Mouse (Mus musculus) cerebellum, adult 2 months (tissue): ENCODE measurements around the gene Samd4. TPM values are rescaled to one million over a fixed set of nuclear protein-coding genes. Genes with fewer than 3 reads are reported as not detected.

Experiments used
- DNase-seq, 2 experiments: peaks; one replicate each; pipeline ENCODE4 v3.0.0; 2021
- H3K27ac ChIP-seq: fragments of 200-500 bp; 2 replicates; pipeline ENCODE4 v1.5.1; 2012; ENCODE audit warnings: low read length, control low read depth, inconsistent platforms; ENCODE audit not compliant: insufficient read depth
- H3K27me3 ChIP-seq: fragments of 200-500 bp; 2 replicates; pipeline ENCODE4 v1.6.1; 2012; ENCODE audit warnings: inconsistent platforms, mild to moderate bottlenecking, low read length, moderate library complexity; ENCODE audit not compliant: control insufficient read depth, insufficient read depth
- H3K4me1 ChIP-seq: fragments of 200-500 bp; 2 replicates; pipeline ENCODE4 v1.6.1; 2011; ENCODE audit warnings: low read length; ENCODE audit not compliant: control insufficient read depth, insufficient read depth
- H3K4me3 ChIP-seq: fragments of 200-500 bp; replicated peaks from 2 replicates; pipeline ENCODE3; 2011; ENCODE audit warnings: mild to moderate bottlenecking, low read depth, low read length, control low read depth; ENCODE audit not compliant: insufficient read depth
- CTCF ChIP-seq: fragments of 200-500 bp; IDR thresholded peaks from 2 replicates; pipeline ENCODE4 v1.5.1; 2011; ENCODE audit warnings: low read depth, mild to moderate bottlenecking, control low read depth, low read length, moderate library complexity, borderline replicate concordance; ENCODE audit not compliant: insufficient read depth
- POLR2A ChIP-seq: fragments of 200-500 bp; IDR thresholded peaks from 2 replicates; pipeline ENCODE4 v1.6.1; 2011; ENCODE audit warnings: low read length, control low read depth, borderline replicate concordance; ENCODE audit not compliant: insufficient read depth
- WGBS: fragments of 180-500 bp; shearing (Covaris S2); methylation state at CpG from one replicate; pipeline ENCODE4 v1.1.7; 2018; 5-methylcytosine and 5-hydroxymethylcytosine counted together
- polyA plus RNA-seq: library from polyadenylated mRNA; depleted of rRNA; stranded (reverse); fragments of >200 nt; gene quantifications from 2 replicates; pipeline ENCODE4 v1.2.3, GENCODE M21; 2012

The Samd4 gene
- polyA plus RNA-seq, 1 experiment: 23.8 TPM

DNA sequence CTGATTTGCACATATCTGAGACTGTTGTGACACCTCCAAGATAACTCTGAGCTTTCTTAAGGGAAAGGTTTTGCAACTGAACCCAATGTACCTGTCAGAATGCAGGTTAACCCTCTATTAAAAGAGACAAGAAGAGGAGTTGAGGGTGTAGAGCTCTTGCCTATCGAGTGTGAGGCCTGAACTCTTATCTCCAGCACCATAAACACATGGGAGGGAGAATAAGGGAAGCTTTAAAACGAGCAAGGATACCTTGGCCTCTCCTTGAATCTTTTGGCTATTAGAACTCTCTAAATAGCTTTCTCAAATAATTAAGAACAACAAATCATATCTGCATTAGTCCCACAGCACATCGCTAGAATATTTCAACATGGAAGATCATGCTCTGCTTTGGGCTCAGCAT lies 135.0 kb downstream of the Samd4 start:
- Histone ChIP-seq H3K27me3 (no peaks in the 10 kb centered on the region), H3K4me1 (no peaks in the 10 kb centered on the region; the same call in 1 of the 2 replicates), H3K27ac (no peak overlapping the region), H3K4me3 (no peak overlapping the region)
- DNase-seq: no peak
- TF ChIP-seq POLR2A: no peak
- TF ChIP-seq CTCF: no peak
- WGBS: 92% methylated on average over 3 of the region's 3 CpGs

DNA sequence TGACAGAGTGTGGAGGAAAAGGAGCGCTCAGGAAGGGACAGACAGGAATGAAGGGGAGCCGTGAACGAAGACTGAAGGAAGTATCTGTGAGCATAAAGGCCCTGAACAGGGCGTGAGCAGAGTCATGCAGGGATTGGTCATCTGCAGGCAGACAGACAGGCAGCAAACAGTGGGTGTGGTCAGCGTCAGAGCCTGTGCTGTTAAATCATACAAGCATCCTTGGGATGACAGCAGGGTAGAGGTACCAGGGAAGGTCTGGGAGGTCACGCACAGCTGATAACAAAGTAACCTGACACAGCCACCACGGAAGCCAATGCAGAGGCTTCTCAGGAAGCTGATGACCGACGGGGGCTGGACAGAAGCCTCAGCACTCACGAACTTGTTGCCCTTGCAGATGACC lies 138.2 kb downstream of the Samd4 start:
- Histone ChIP-seq H3K4me1 (no peaks in the 10 kb centered on the region; the same call in 1 of the 2 replicates), H3K27ac (no peak overlapping the region), H3K4me3 (no peak overlapping the region), H3K27me3 (no peaks in the 10 kb centered on the region)
- 56% methylated on average over 10 of the region's 10 CpGs for whole genome bisulfite sequencing
- DNase-seq: no peak
- no peak for TF ChIP-seq POLR2A
- TF ChIP-seq CTCF: no peak

DNA sequence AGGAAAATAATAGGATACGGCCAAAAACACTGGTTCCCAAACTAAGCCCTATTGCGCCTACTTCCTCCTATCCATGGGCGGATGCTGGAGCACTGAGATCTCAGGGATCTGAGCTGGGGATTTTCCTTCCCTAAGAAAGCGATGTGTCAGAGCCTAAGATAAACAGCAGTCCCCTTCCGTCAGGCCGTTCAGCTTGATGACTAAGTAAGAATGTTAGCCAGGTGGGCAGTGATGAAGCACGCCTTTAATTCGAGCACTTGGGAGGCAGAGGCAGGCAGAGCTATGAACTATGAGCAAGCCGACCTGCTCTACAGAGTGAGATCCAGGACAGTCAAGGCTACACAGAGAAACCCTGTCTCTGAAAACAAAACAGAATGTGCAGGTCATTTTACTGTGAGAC lies 140.9 kb downstream of the Samd4 start:
- WGBS: 95% methylated on average over 9 of the region's 9 CpGs
- TF ChIP-seq CTCF: no peak
- no peak for TF ChIP-seq POLR2A

DNA sequence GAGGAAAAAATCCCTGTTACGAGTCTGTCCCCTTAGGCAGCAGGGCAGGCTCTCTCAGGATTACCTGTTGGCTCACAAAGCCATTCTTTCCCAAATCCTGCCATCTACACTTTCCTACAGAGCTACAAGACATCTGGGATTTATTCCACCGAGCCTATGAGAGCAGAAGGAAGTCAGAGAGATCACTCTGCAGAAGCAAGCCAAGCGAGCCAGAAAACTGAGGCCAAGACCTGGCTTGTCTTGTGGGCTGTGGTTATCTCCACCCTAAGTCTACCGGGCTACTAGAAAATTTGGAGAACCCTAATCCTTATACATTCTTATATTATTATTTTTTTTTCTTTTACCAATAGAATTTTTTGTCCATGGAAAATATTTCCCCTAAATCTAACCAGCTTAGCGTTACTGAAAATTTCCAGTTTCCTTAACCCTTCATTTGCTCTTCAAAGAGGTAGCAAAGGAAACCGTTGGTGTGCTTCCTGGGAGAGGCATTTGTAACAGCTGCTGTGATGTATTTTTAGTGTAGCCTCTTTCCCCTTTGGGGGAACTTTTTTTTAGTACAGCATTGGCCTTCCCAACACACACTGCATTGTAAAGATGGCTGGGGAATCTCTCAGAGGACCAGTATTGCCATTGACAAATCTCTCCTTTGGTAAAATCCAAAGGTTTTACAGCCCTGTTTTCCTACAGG lies 144.9 kb downstream of the Samd4 start:
- WGBS: 67% methylated on average over 6 of the region's 6 CpGs
- TF ChIP-seq CTCF (no peak), POLR2A (no peak)
- no peak overlapping the region for H3K27ac ChIP-seq
- H3K4me3 ChIP-seq: no peak overlapping the region
- no peaks in the 10 kb centered on the region for H3K27me3 ChIP-seq
- no peaks in the 10 kb centered on the region for H3K4me1 ChIP-seq
- DNase-seq: no peak

More for the DNA sequence above, 140.9 kb downstream of the Samd4 start:
- Histone ChIP-seq H3K4me1 (no peaks in the 10 kb centered on the region), H3K27ac (no peak overlapping the region), H3K4me3 (no peak overlapping the region), H3K27me3 (no peaks in the 10 kb centered on the region)
- no peak for DNase-seq

DNA sequence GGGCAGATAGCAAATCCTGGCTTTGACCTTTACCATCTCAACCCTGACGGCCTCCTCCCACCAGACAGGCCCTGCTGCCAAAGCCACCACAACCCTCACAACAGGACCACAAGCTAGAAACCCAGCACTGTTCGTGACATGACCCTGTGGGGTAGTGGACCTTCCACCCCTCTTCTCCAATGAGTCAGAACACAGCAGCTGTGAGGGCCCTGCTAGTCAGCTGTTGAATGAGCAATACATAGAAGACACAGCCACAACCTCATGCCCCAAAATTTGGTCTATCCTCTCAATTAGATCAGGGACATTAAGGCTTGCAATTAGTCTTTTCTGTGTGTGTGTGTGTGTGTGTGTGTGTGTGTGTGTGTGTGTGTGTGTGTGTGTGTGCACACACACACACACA lies 148.9 kb downstream of the Samd4 start:
- no peak overlapping the region for H3K4me3 ChIP-seq
- no peak overlapping the region for H3K27ac ChIP-seq
- no peaks in the 10 kb centered on the region for H3K27me3 ChIP-seq
- H3K4me1 ChIP-seq: no peaks in the 10 kb centered on the region
- no peak for DNase-seq
- 80% methylated on average over 2 of the region's 2 CpGs for WGBS
- no peak for TF ChIP-seq CTCF
- no peak for TF ChIP-seq POLR2A

DNA sequence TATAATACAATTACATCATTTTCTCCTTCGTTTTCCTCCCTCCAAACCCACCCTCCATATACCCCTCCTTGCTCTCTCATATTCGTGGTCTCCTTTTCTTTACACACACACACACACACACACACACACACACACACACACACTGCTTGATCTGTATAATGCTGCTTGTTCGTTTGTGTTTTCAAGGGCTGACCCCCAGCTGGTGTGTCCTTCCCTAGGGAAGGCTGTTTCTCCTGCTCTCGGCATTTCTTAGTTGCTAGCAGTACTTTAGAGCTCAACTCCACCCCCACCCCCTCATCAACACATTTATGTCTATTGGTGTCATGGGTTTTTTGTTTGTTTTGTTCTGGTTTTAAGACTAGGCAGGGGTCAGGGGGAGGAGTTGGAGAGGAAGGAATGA lies 149.5 kb downstream of the Samd4 start:
- 40% methylated on average over 4 of the region's 4 CpGs for WGBS

DNA sequence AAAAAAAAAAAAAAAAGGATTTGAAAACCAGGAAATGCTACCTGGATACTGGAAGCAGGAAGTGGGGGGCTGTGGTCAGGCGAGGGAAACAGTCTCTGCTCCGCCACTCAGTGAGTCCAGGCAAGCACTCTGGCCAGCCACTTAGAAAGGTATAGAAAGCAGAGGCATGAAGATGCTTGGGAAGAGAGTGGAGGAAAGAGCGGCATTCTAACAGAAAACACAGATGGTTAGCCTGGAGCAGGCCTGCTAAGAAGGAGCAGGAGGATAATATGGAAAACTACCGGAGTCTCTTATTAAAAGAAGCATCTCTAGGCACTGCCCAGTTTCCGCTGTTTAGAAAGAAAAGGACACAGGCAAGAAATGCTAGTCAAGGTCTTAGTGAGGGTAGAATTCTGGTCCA lies 150.8 kb downstream of the Samd4 start:
- WGBS: 94% methylated on average over 5 of the region's 5 CpGs
- DNase-seq: no peak
- no peaks in the 10 kb centered on the region for H3K4me1 ChIP-seq
- no peaks in the 10 kb centered on the region for H3K27me3 ChIP-seq
- no peak overlapping the region for H3K4me3 ChIP-seq
- no peak for TF ChIP-seq POLR2A
- no peak for TF ChIP-seq CTCF
- no peak overlapping the region for H3K27ac ChIP-seq

More for the DNA sequence above, 149.5 kb downstream of the Samd4 start:
- Histone ChIP-seq H3K27ac (no peak overlapping the region), H3K27me3 (no peaks in the 10 kb centered on the region), H3K4me1 (no peaks in the 10 kb centered on the region), H3K4me3 (no peak overlapping the region)
- no peak for TF ChIP-seq CTCF
- no peak for TF ChIP-seq POLR2A
- no peak for DNase-seq

DNA sequence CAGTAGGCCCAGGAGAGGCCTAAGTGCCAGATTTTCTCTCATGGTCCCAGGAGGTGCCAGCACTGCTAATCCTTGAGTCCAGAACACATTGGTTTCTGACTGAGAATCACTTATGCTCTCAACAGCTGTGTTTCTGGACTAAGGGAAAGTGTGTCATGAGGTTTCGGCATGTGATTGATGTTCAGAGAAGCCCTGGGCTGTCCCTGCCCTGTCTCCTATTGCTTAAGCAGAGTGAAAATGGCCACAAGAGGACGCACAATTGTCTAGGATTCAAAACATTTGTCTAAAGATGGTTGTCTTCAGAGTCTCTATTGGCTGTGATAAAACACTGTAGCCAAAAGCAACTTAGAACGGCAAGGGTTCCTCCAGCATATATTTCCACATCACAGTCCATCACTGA lies 159.0 kb downstream of the Samd4 start:
- Histone ChIP-seq H3K4me3 (no peak overlapping the region), H3K27me3 (no peaks in the 10 kb centered on the region), H3K4me1 (no peaks in the 10 kb centered on the region), H3K27ac (no peak overlapping the region)
- TF ChIP-seq POLR2A (no peak), CTCF (no peak)
- WGBS: 86% methylated on average over 3 of the region's 3 CpGs
- no peak for DNase-seq
